Mouse (Mus musculus) CH12.LX (cell line): ENCODE measurements at regions not wholly inside any gene's neighbourhood (a gene's known extent, or its start where the extent isn't known, plus 50 kb on each side); places are given as distances from the start of the nearest gene placed in this dataset.

ENCODE experiments used
- CTCF ChIP-seq, 2 experiments: IDR thresholded peaks in 1 of 2; conservative IDR thresholded peaks in 1 of 2; 2 replicates each; pipeline ENCODE4 v1.5.1; 2011 to 2012; ENCODE audit warnings: low read depth in 2 of 2, low read length in 2 of 2, improper control_type of control experiment in 1 of 2, inconsistent platforms in 1 of 2, mild to moderate bottlenecking in 1 of 2, moderate library complexity in 1 of 2
- E2F4 ChIP-seq: IDR thresholded peaks from 2 replicates; pipeline ENCODE4 v1.6.1; 2011; ENCODE audit warnings: low read depth, low read length, improper control_type of control experiment; ENCODE audit not compliant: insufficient replicate concordance

DNA sequence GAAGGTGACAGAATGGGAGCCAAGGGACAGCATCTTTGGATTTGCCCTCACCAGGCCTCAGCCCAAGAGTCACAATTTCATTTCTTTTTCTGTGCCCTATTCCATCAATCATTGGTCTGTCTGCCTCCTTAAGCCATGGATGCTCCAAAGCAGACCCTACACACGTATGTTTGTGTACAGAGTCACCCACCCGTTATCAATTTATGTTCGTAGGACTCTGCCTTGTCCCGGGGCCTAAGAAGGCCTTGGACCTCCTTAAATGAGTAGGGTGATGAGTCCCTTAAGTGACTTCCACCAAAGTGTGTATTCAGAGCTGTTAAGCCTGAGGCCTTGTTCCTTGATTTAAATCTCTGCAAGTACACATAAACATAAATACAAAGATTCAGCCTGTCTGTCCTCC, 50.1 kb upstream of the Polg start:
- TF ChIP-seq CTCF (conservative IDR thresholded peaks at IDR 0.05 in 1 of 2, IDR thresholded peaks at IDR 0.05 in 1 of 2; ENCODE audit: low read depth in 2 of 2, low read length in 2 of 2) (no peak), E2F4 (no peak)
